Mouse (Mus musculus) CH12.LX (cell line): ENCODE data around the gene Robo2. TPM values are rescaled to one million over a fixed set of nuclear protein-coding genes. Genes with fewer than 3 reads are reported as not detected.

ENCODE experiments used
- DNase-seq: peaks from one replicate; pipeline ENCODE4 v3.0.0-alpha.2; 2013; ENCODE audit errors: extremely low read depth
- H3K27ac ChIP-seq: 2 replicates; pipeline ENCODE4 v1.5.1; 2012; ENCODE audit warnings: low read depth, mild to moderate bottlenecking, control low read depth, moderate library complexity; ENCODE audit not compliant: insufficient read depth
- H3K27me3 ChIP-seq: replicated peaks from 2 replicates; pipeline ENCODE3; 2012; ENCODE audit warnings: inconsistent platforms
- H3K36me3 ChIP-seq, 2 experiments: replicated peaks in 1 of 2; 2 replicates each; pipeline versions ENCODE3 to v1.6.1; 2012; ENCODE audit warnings: inconsistent platforms in 1 of 2, low read length in 1 of 2, mild to moderate bottlenecking in 1 of 2, mixed read lengths in 1 of 2, moderate library complexity in 1 of 2; ENCODE audit not compliant: control insufficient read depth in 1 of 2, insufficient read depth in 1 of 2
- H3K4me1 ChIP-seq, 2 experiments: 2 replicates each; pipeline ENCODE4 v1.6.1; 2012; ENCODE audit warnings: inconsistent platforms in 1 of 2, moderate library complexity in 1 of 2; ENCODE audit not compliant: insufficient read depth in 2 of 2, control insufficient read depth in 1 of 2
- H3K4me2 ChIP-seq: 2 replicates; pipeline ENCODE4 v1.6.1; 2012; ENCODE audit warnings: low read depth, mild to moderate bottlenecking, control low read depth; ENCODE audit not compliant: poor library complexity, insufficient read depth, severe bottlenecking
- H3K4me3 ChIP-seq, 3 experiments: fragments of 150-350 bp in 1 of 3; sonication (generic) in 1 of 3; replicated peaks in 1 of 3; 2 replicates each; pipeline versions ENCODE3 to v1.5.1; 2011 to 2012; ENCODE audit warnings: low read depth in 2 of 3, low read length in 2 of 3, mild to moderate bottlenecking in 2 of 3, moderate library complexity in 2 of 3, control low read depth in 1 of 3, improper control_type of control experiment in 1 of 3, inconsistent platforms in 1 of 3, mixed read lengths in 1 of 3; ENCODE audit not compliant: poor library complexity in 1 of 3
- H3K79me2 ChIP-seq: replicated peaks from 2 replicates; pipeline ENCODE4 v1.6.1; 2012; ENCODE audit warnings: mild to moderate bottlenecking, moderate library complexity; ENCODE audit not compliant: control insufficient read depth, poor library complexity, insufficient read depth, severe bottlenecking; ENCODE audit errors: extremely low read depth
- H3K9ac ChIP-seq: 2 replicates; pipeline ENCODE4 v1.6.1; 2012; ENCODE audit warnings: low read depth, mild to moderate bottlenecking, control low read depth, moderate library complexity; ENCODE audit not compliant: insufficient read depth
- H3K9me3 ChIP-seq: replicated peaks from 2 replicates; pipeline ENCODE3; 2012; ENCODE audit warnings: low read length, inconsistent platforms, mixed read lengths
- CHD2 ChIP-seq: IDR thresholded peaks from 2 replicates; pipeline ENCODE4 v1.6.1; 2011; ENCODE audit warnings: low read length, improper control_type of control experiment
- ELF1 ChIP-seq: IDR thresholded peaks from 2 replicates; pipeline ENCODE4 v1.6.1; 2014; ENCODE audit warnings: low read depth, mild to moderate bottlenecking, inconsistent platforms, low read length, improper control_type of control experiment
- EP300 ChIP-seq: IDR thresholded peaks from 2 replicates; pipeline ENCODE4 v1.6.1; 2011; ENCODE audit warnings: low read length, improper control_type of control experiment
- GABPA ChIP-seq: IDR thresholded peaks from 2 replicates; pipeline ENCODE4 v1.6.1; 2012; ENCODE audit warnings: low read depth, low read length, improper control_type of control experiment, inconsistent platforms; ENCODE audit not compliant: insufficient replicate concordance
- IRF4 ChIP-seq: IDR thresholded peaks from 2 replicates; pipeline ENCODE4 v1.6.1; 2014; ENCODE audit warnings: low read depth, mild to moderate bottlenecking, inconsistent platforms, low read length, improper control_type of control experiment
- JUN ChIP-seq: IDR thresholded peaks from 2 replicates; pipeline ENCODE4 v1.6.1; 2011; ENCODE audit warnings: low read depth, mild to moderate bottlenecking, low read length, improper control_type of control experiment, moderate library complexity; ENCODE audit not compliant: insufficient read depth
- JUND ChIP-seq: conservative IDR thresholded peaks from 2 replicates; pipeline ENCODE4 v1.6.1; 2011; ENCODE audit warnings: low read depth, low read length, improper control_type of control experiment
- KAT2A ChIP-seq: IDR thresholded peaks from 2 replicates; pipeline ENCODE4 v1.6.1; 2012; ENCODE audit warnings: low read length, improper control_type of control experiment, inconsistent platforms; ENCODE audit not compliant: insufficient replicate concordance
- MAFK ChIP-seq: IDR thresholded peaks from 2 replicates; pipeline ENCODE4 v1.6.1; 2011; ENCODE audit warnings: low read length, improper control_type of control experiment; ENCODE audit not compliant: insufficient replicate concordance
- NELFE ChIP-seq: IDR thresholded peaks from 2 replicates; pipeline ENCODE4 v1.6.1; 2011; ENCODE audit warnings: low read depth, low read length, improper control_type of control experiment
- RAD21 ChIP-seq: IDR thresholded peaks from 2 replicates; pipeline ENCODE4 v1.6.1; 2011; ENCODE audit warnings: low read depth, mild to moderate bottlenecking, low read length, improper control_type of control experiment, moderate library complexity
- RCOR1 ChIP-seq: conservative IDR thresholded peaks from 2 replicates; pipeline ENCODE4 v1.6.1; 2012; ENCODE audit warnings: low read depth, mild to moderate bottlenecking, inconsistent platforms, low read length, improper control_type of control experiment
- TCF12 ChIP-seq: IDR thresholded peaks from 2 replicates; pipeline ENCODE4 v1.6.1; 2014; ENCODE audit warnings: low read depth, mild to moderate bottlenecking, inconsistent platforms, low read length, improper control_type of control experiment
- UBTF ChIP-seq: IDR thresholded peaks from 2 replicates; pipeline ENCODE4 v1.6.1; 2012; ENCODE audit warnings: low read depth, mild to moderate bottlenecking, inconsistent platforms, low read length, improper control_type of control experiment, moderate library complexity
- USF1 ChIP-seq: IDR thresholded peaks from 2 replicates; pipeline ENCODE4 v1.6.1; 2014; ENCODE audit warnings: low read depth, mild to moderate bottlenecking, inconsistent platforms, low read length, improper control_type of control experiment
- USF2 ChIP-seq: conservative IDR thresholded peaks from 2 replicates; pipeline ENCODE4 v1.6.1; 2011; ENCODE audit warnings: low read depth, low read length, improper control_type of control experiment
- ZC3H11A ChIP-seq: IDR thresholded peaks from 2 replicates; pipeline ENCODE4 v1.6.1; 2012; ENCODE audit warnings: low read depth, mild to moderate bottlenecking, inconsistent platforms, low read length, improper control_type of control experiment
- ZKSCAN1 ChIP-seq: IDR thresholded peaks from 2 replicates; pipeline ENCODE4 v1.6.1; 2012; ENCODE audit warnings: low read depth, inconsistent platforms, low read length, improper control_type of control experiment, borderline replicate concordance
- ZMIZ1 ChIP-seq: IDR thresholded peaks from 2 replicates; pipeline ENCODE4 v1.6.1; 2012; ENCODE audit warnings: low read depth, mild to moderate bottlenecking, inconsistent platforms, low read length, improper control_type of control experiment
- dilution Hi-C: fragments of 300-500 bp; cut with MboI; formaldehyde crosslinking; loops from 2 replicates; pipeline ENCODE4 v1.14.3; 2020; ENCODE audit warnings: low sequenced_read_pairs; ENCODE audit not compliant: extremely low pct_unique_long_range_greater_than_20kb, extremely low pct_ligation_motif_present
- in situ Hi-C: fragments of 300-500 bp; cut with MboI; formaldehyde crosslinking; loops from 3 replicates; pipeline ENCODE4 v1.14.3; 2019; ENCODE audit warnings: low sequenced_read_pairs, low pct_ligation_motif_present, low pct_unique_long_range_greater_than_20kb, mixed read lengths
- polyA plus RNA-seq: library from polyadenylated mRNA; unstranded; fragments of >175 nt; gene quantifications from 2 replicates; pipeline ENCODE4 v1.2.1, GENCODE M21; 2012; ENCODE audit warnings: low read depth; ENCODE audit not compliant: insufficient read length
- total RNA-seq, 2 experiments: library from RNA; depleted of rRNA; stranded (reverse); fragments of 300-350 nt in 1 of 2; fragments of >200 nt in 1 of 2; gene quantifications; 2 replicates each; pipeline ENCODE4 v1.2.3; 2012 to 2014

Robo2 gene
- total and polyA plus RNA-seq, 3 experiments: not detected

DNA sequence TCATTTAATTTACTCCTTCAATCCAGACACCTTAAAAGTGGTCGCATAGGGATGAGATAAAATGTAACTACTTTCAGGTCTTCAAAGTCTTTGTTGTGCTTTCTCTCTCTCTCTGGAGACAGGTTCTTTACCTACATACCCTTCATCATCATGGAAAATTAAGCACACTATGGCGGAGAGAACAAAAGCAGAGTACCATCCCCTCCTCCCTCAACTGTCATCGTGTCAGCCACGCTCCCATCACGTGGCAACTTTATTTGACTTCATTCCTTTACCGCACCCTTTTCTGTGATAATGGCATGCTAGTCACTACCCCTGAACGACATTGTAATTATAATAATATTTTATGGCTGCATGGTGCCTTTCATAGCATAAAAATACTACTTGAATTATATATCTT is 442.1 kb downstream of the Robo2 start:
- no peaks in the 10 kb centered on the region for H3K4me1 ChIP-seq
- H3K4me2 ChIP-seq: no peak overlapping the region
- in situ Hi-C loops (no loop called here), dilution Hi-C loops (no loop called here)
- H3K27me3 ChIP-seq: no peaks in the 10 kb centered on the region
- no peak overlapping the region for H3K4me3 ChIP-seq
- no peaks in the 10 kb centered on the region for H3K36me3 ChIP-seq
- DNase-seq: no peak
- H3K9ac ChIP-seq: no peak overlapping the region
- no peak overlapping the region; the same call in 1 of the 2 replicates for H3K27ac ChIP-seq
- no peaks in the 10 kb centered on the region for H3K79me2 ChIP-seq
- peaks cover 38% of the 10 kb centered on the region for H3K9me3 ChIP-seq
- TF ChIP-seq UBTF (no peak), TCF12 (no peak), NELFE (no peak), IRF4 (no peak), ZMIZ1 (no peak), KAT2A (no peak), GABPA (no peak), USF1 (no peak), JUND (no peak), JUN (no peak), MAFK (no peak)
- TF ChIP-seq, all 38 proteins: peak for 0

DNA sequence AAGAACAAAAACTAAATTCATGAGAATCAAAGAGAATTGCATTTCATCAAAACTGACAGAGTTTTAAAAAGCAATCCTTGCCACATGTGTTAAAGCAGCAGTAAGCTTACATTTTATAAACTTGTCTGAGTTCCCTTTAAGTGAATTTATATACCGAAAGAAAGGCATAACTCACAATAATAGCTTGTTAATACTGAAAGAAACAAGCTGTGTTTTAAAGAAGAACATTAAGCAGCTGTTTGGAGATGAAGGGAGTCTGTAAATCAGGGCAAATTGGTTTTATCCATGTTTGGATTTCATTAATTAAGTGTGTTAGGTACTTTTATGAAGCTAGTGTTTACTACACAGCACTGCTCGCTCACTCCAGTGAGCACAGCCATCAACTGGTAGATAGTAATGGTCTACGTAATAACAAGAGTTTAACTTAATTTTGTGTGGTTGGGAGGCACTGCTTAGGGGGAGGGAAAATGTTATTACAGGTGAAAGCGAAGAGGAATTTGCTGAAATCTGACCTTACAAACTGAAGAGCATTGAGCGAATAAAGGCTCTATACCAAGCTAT is 447.2 kb downstream of the Robo2 start:
- no peaks in the 10 kb centered on the region for H3K4me1 ChIP-seq
- H3K27ac ChIP-seq: no peak overlapping the region
- no peak overlapping the region for H3K9ac ChIP-seq
- no peaks in the 10 kb centered on the region for H3K79me2 ChIP-seq
- TF ChIP-seq ZKSCAN1 (no peak), RAD21 (no peak), JUND (no peak), EP300 (no peak), IRF4 (no peak), CHD2 (no peak), ELF1 (no peak), ZC3H11A (no peak), USF2 (no peak), RCOR1 (no peak), USF1 (no peak)
- TF ChIP-seq, all 38 proteins: peak for 0
- peaks cover 55% of the 10 kb centered on the region for H3K9me3 ChIP-seq
- in situ Hi-C loops: no loop called here
- no peaks in the 10 kb centered on the region for H3K27me3 ChIP-seq
- no peak overlapping the region for H3K4me3 ChIP-seq
- no peak for DNase-seq
- dilution Hi-C loops: no loop called here
- no peaks in the 10 kb centered on the region for H3K36me3 ChIP-seq
- no peak overlapping the region for H3K4me2 ChIP-seq
